Mouse (Mus musculus): Measurements from ENCODE around the gene Cdh22.

DNA sequence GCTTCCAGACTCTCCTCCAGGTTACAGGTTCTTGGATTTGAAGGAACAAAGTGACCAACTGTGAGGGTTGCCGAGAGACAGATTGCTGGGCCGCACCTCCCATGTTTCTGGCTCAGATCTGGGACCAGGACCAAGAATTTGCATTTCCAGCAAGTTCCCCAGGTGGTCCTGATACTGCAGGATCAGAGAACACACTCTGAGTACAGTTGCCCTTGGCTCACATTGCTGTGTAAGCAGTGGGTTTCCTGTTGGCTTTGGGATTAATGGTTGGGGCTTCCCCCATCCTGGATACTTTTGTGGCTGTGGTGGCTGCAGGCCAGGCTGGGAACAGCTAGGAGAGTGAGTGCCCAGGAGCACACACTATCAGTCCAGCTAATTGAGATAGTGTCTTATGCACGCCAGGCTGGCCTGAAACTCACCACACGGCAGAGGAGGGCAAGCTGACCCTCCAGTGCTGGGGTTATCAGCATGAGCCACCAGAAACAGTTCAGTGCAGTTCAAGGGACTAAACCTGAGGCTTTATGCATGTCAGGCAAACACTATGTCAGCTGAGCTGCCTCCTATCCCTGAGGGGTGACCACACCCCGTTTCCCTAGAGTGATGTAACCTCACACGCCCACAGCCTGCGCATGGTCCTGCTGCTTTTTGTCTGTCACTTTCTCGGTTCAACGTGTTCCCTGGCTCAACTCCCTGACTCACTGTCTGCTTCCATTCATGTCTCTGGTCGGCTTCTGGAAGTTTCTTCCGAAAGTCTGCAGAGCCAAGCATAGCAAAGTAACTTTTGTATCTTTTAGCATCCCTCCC, 160.4 kb downstream of the Cdh22 start:
- TF ChIP-seq CTCF (IDR thresholded peaks at IDR 0.05; ENCODE audit: low read depth) (no peak), EP300 (IDR thresholded peaks at IDR 0.05; ENCODE audit: low read depth) (no peak)
